Mouse (Mus musculus): Measurements from ENCODE around the gene B830017H08Rik.

DNA sequence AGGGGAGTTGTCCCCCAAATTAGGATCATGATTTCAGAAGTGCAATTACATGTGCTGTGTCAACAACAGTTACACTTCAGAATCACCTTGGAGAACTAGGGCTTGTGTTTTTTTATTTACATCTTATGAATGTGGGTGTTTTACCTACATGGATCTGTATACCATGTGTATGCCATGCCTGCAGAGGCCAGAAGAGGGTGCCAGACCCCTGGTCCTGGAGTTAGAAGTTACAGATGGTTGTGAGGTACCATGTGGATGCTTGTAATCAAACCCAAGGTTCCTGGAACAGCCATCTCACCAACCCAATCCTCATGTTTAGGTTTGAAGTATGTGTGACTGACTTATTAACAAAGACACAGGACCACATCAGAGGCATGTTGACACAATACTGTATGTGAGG is 25.7 kb downstream of the B830017H08Rik start:
- TF ChIP-seq CTCF (IDR thresholded peaks at IDR 0.05; ENCODE audit: low read depth) (peak; percentile 81), EP300 (optimal IDR thresholded peaks at IDR 0.05) (no peak)

Measured in stomach, postnatal 0 days (tissue).